Comparison of ENCODE assay signal across 19 mouse cellular contexts in genomic region chr9:64798859-64799258, GRCm38 (mm10). TPM values are rescaled to one million over a fixed set of nuclear protein-coding genes. Genes with fewer than 3 reads are reported as not detected.
DNase-seq lines count a peak whose midpoint lies in the region; ATAC-seq lines count a peak whose summit lies in the region.
"Had no signal": no experiment of that assay in that cellular context is flagged by ENCODE, and none has a peak within 500 bp of the region (broad histone marks: within the 10 kb centered on the region; RNA-seq: fewer than 3 reads in every experiment).

No protein-coding gene starts in this region.

- no peak overlapping the region for H3K4me3 ChIP-seq in liver, embryonic 13.5 days (replicated peaks)
- no peak overlapping the region for H3K4me3 ChIP-seq in liver, embryonic 15.5 days (replicated peaks)
- H3K4me3 ChIP-seq: embryonic facial prominence, embryonic 10.5 days; forebrain, embryonic 13.5 days; gastrocnemius, adult 2 months; heart, embryonic 12.5 days; hindbrain, embryonic 10.5 days had no signal

- H3K27ac ChIP-seq in liver, embryonic 13.5 days: 0 out of 2 replicates have a peak overlapping the region, but pooled peaks have one; percentile 35
- 0 out of 2 replicates have a peak overlapping the region, but pooled peaks have one; percentile 41 for H3K27ac ChIP-seq in liver, embryonic 15.5 days (replicated peaks)
- H3K27ac ChIP-seq: embryonic facial prominence, embryonic 10.5 days; forebrain, embryonic 13.5 days; gastrocnemius, adult 2 months; hindbrain, embryonic 10.5 days had no signal

- no peak for DNase-seq in liver, embryonic 13.5 days
- DNase-seq in liver: no peak
- DNase-seq in B cell, adult 2 months: peak; percentile 49 to 50
- peak; percentile 78 for DNase-seq in splenic B cell, adult 2 months (ENCODE audit: low read depth, low spot score)
- no peak for DNase-seq in left cerebral cortex, postnatal 14 days (ENCODE audit: low spot score in 2 of 2)
- no peak for DNase-seq in layer of hippocampus, postnatal 14 days (ENCODE audit: low spot score in 2 of 2)
- DNase-seq: adrenal gland, postnatal 14 days; cerebellum, adult 2 months; cerebellum, postnatal 10 days; gastrocnemius, adult 2 months; gastrocnemius, postnatal 25 days had no signal

- WGBS in liver, embryonic 13.5 days (ENCODE audit: insufficient replicate concordance): 59% methylated on average over 2 of the region's 2 CpGs
- 57% methylated on average over 2 of the region's 2 CpGs for WGBS in liver, embryonic 15.5 days (ENCODE audit: insufficient replicate concordance)

- H3K9me3 ChIP-seq in liver, embryonic 13.5 days (replicated peaks): no peaks in the 10 kb centered on the region
- H3K9me3 ChIP-seq in liver, embryonic 15.5 days (replicated peaks): no peaks in the 10 kb centered on the region
- H3K9me3 ChIP-seq: embryonic facial prominence, embryonic 10.5 days; heart, embryonic 12.5 days had no signal

- H3K27me3 ChIP-seq in liver, embryonic 13.5 days: no peaks in the 10 kb centered on the region
- H3K27me3 ChIP-seq in liver, embryonic 15.5 days: no peaks in the 10 kb centered on the region
- H3K27me3 ChIP-seq in splenic B cell, adult 2 months (ENCODE audit: control insufficient read depth, insufficient read depth, low read length, poor library complexity, severe bottlenecking): no peaks in the 10 kb centered on the region
- H3K27me3 ChIP-seq: CH12.LX; forebrain, embryonic 13.5 days; heart, embryonic 12.5 days; Patski had no signal

- peaks cover 38% of the 10 kb centered on the region for H3K4me1 ChIP-seq in liver, embryonic 13.5 days (replicated peaks)
- H3K4me1 ChIP-seq in liver, embryonic 15.5 days (replicated peaks): peaks cover 49% of the 10 kb centered on the region
- H3K4me1 ChIP-seq: forebrain, embryonic 13.5 days; hindbrain, embryonic 10.5 days had no signal

- intact Hi-C loops in left cerebral cortex, postnatal 14 days (cut with DNase I): no loop called here

- ATAC-seq in liver, embryonic 13.5 days (ENCODE audit: low read depth): no peak
- ATAC-seq in liver, embryonic 15.5 days (ENCODE audit: insufficient read depth): no peak
- ATAC-seq: activated CD4-positive, CD25-positive, alpha-beta regulatory T cell, adult 4 months; forebrain, embryonic 13.5 days; Patski had no signal

- no peak overlapping the region for H3K4me2 ChIP-seq in liver, embryonic 13.5 days
- H3K4me2 ChIP-seq in liver, embryonic 15.5 days: no peak overlapping the region
- H3K4me2 ChIP-seq: forebrain, embryonic 13.5 days; heart, embryonic 12.5 days had no signal

- H3K36me3 ChIP-seq in liver, embryonic 13.5 days: no peaks in the 10 kb centered on the region
- H3K36me3 ChIP-seq in liver, embryonic 15.5 days (replicated peaks): no peaks in the 10 kb centered on the region
- H3K36me3 ChIP-seq in splenic B cell, adult 2 months (ENCODE audit: control insufficient read depth, insufficient read depth, low read length, poor library complexity, severe bottlenecking): no peaks in the 10 kb centered on the region; the same call in 1 of the 2 replicates
- H3K36me3 ChIP-seq: embryonic facial prominence, embryonic 10.5 days; heart, embryonic 12.5 days; hindbrain, embryonic 10.5 days had no signal

- H3K9ac ChIP-seq in liver, embryonic 13.5 days: no peak overlapping the region
- H3K9ac ChIP-seq in liver, embryonic 15.5 days: no peak overlapping the region
- H3K9ac ChIP-seq: forebrain, embryonic 13.5 days; heart, embryonic 12.5 days had no signal

RNA-seq across cellular contexts. Expression of gene Dennd4a, which starts 12.3 kb away (rescaled TPM):
- 24.1 and 27.0 TPM in 2 replicates for polyA plus RNA-seq in liver, embryonic 13.5 days (2015; fragmentation: Nextera tagmentation; extraction: Ambion mirVana)
- 34.2 and 41.6 TPM in 2 replicates for polyA plus RNA-seq in liver, embryonic 15.5 days (2015; fragmentation: Nextera tagmentation; extraction: Ambion mirVana)
- total RNA-seq in left cerebral cortex, postnatal 14 days (2021): 10 to 100 TPM; 61.8 to 68.9 TPM
- total RNA-seq in layer of hippocampus, postnatal 14 days (2021): 10 to 100 TPM; 48.7 to 52.2 TPM

Comparison
In these comparisons a context has a peak if more than half of its experiments do, and no peak if none do; other contexts are left out.
1. DNase-seq: peak in B cell, adult 2 months (2 of 2) and splenic B cell, adult 2 months (single experiment); none in liver, embryonic 13.5 days (single experiment), liver (single experiment), left cerebral cortex, postnatal 14 days (0 of 2) and layer of hippocampus, postnatal 14 days (0 of 2).